Mouse (Mus musculus): ENCODE data around the gene Rad51b. TPM values are rescaled to one million over a fixed set of nuclear protein-coding genes. Genes with fewer than 3 reads are reported as not detected.

The Rad51b gene
- polyA plus RNA-seq, 1 experiment from 2014 or later, result 6.6 TPM

- Histone ChIP-seq H3K27me3 (ENCODE audit: insufficient read depth, poor library complexity, severe bottlenecking) (no peaks in the 10 kb centered on the region), H3K9me3 (no peaks in the 10 kb centered on the region), H3K27ac (no peak overlapping the region), H3K4me3 (no peak overlapping the region), H3K4me1 (replicated peaks) (peaks cover 10% of the 10 kb centered on the region; the same call in 1 of the 2 replicates), H3K36me3 (no peaks in the 10 kb centered on the region)
- 67% methylated on average over 6 of the region's 6 CpGs for WGBS
- DNase-seq (ENCODE audit: low spot score), result no peak
These were observed 44.3 kb downstream of the Rad51b start for GRCm38 (mm10) chr12:79341291-79341845.

- no peaks in the 10 kb centered on the region for H3K9me3 ChIP-seq
- H3K4me1 ChIP-seq (replicated peaks), result peaks cover 12% of the 10 kb centered on the region; the same call in 1 of the 2 replicates
- no peak for DNase-seq (ENCODE audit: low spot score)
- no peaks in the 10 kb centered on the region for H3K27me3 ChIP-seq (ENCODE audit: insufficient read depth, poor library complexity, severe bottlenecking)
- no peaks in the 10 kb centered on the region for H3K36me3 ChIP-seq
- H3K27ac ChIP-seq, result 0 out of 2 replicates have a peak overlapping the region, but pooled peaks have one; percentile 16
- 65% methylated on average over 5 of the region's 5 CpGs for WGBS
- H3K4me3 ChIP-seq, result no peak overlapping the region
These were observed 49.2 kb downstream of the Rad51b start for GRCm38 (mm10) chr12:79346198-79346733.

- H3K27me3 ChIP-seq (ENCODE audit: insufficient read depth, poor library complexity, severe bottlenecking), result no peaks in the 10 kb centered on the region
- WGBS, result 13% methylated on average over 6 of the region's 6 CpGs
These were observed 50.6 kb downstream of the Rad51b start for GRCm38 (mm10) chr12:79347643-79348042.

GRCm38 (mm10) chr12:79351461-79351860 lies 54.4 kb downstream of the Rad51b start:
- Histone ChIP-seq H3K27ac (no peak overlapping the region), H3K36me3 (no peaks in the 10 kb centered on the region), H3K27me3 (ENCODE audit: insufficient read depth, poor library complexity, severe bottlenecking) (no peaks in the 10 kb centered on the region), H3K4me1 (replicated peaks) (peaks cover 16% of the 10 kb centered on the region), H3K9me3 (no peaks in the 10 kb centered on the region), H3K4me3 (no peak overlapping the region)
- 93% methylated on average over 7 of the region's 7 CpGs for WGBS
- DNase-seq (ENCODE audit: low spot score), result no peak

More at GRCm38 (mm10) chr12:79347643-79348042, 50.6 kb downstream of the Rad51b start:
- H3K4me3 ChIP-seq, result no peak overlapping the region
- peaks cover 13% of the 10 kb centered on the region; the same call in 1 of the 2 replicates for H3K4me1 ChIP-seq (replicated peaks)
- DNase-seq (ENCODE audit: low spot score), result peak; percentile 55
- H3K9me3 ChIP-seq, result no peaks in the 10 kb centered on the region
- no peaks in the 10 kb centered on the region for H3K36me3 ChIP-seq
- H3K27ac ChIP-seq, result no peak overlapping the region

GRCm38 (mm10) chr12:79352086-79352741 lies 55.1 kb downstream of the Rad51b start:
- WGBS, result 82% methylated on average over 3 of the region's 3 CpGs

GRCm38 (mm10) chr12:79352742-79353114 lies 55.6 kb downstream of the Rad51b start:
- Histone ChIP-seq H3K36me3 (no peaks in the 10 kb centered on the region), H3K27ac (peak overlapping the region; percentile 2; the same call in 1 of the 2 replicates), H3K27me3 (ENCODE audit: insufficient read depth, poor library complexity, severe bottlenecking) (no peaks in the 10 kb centered on the region), H3K9me3 (no peaks in the 10 kb centered on the region), H3K4me1 (replicated peaks) (peaks cover 16% of the 10 kb centered on the region), H3K4me3 (no peak overlapping the region)
- DNase-seq (ENCODE audit: low spot score), result no peak
- WGBS, result 47% methylated on average over 3 of the region's 3 CpGs

More at GRCm38 (mm10) chr12:79352086-79352741, 55.1 kb downstream of the Rad51b start:
- H3K9me3 ChIP-seq, result no peaks in the 10 kb centered on the region
- H3K27me3 ChIP-seq (ENCODE audit: insufficient read depth, poor library complexity, severe bottlenecking), result no peaks in the 10 kb centered on the region
- DNase-seq (ENCODE audit: low spot score), result no peak
- H3K4me3 ChIP-seq, result no peak overlapping the region
- H3K36me3 ChIP-seq, result no peaks in the 10 kb centered on the region
- H3K27ac ChIP-seq, result no peak overlapping the region
- peaks cover 16% of the 10 kb centered on the region for H3K4me1 ChIP-seq (replicated peaks)

GRCm38 (mm10) chr12:79353356-79353755 lies 56.3 kb downstream of the Rad51b start:
- no peak for DNase-seq (ENCODE audit: low spot score)
- no peaks in the 10 kb centered on the region for H3K36me3 ChIP-seq
- no peak overlapping the region for H3K4me3 ChIP-seq
- H3K9me3 ChIP-seq, result no peaks in the 10 kb centered on the region
- H3K4me1 ChIP-seq (replicated peaks), result peaks cover 14% of the 10 kb centered on the region
- 0 out of 2 replicates have a peak overlapping the region, but pooled peaks have one; percentile 2 for H3K27ac ChIP-seq
- H3K27me3 ChIP-seq (ENCODE audit: insufficient read depth, poor library complexity, severe bottlenecking), result no peaks in the 10 kb centered on the region
- WGBS, result 81% methylated on average over 5 of the region's 5 CpGs

- no peaks in the 10 kb centered on the region for H3K36me3 ChIP-seq
- DNase-seq (ENCODE audit: low spot score), result no peak
- H3K4me1 ChIP-seq (replicated peaks), result peaks cover 19% of the 10 kb centered on the region
- no peak overlapping the region for H3K27ac ChIP-seq
- no peaks in the 10 kb centered on the region for H3K27me3 ChIP-seq (ENCODE audit: insufficient read depth, poor library complexity, severe bottlenecking)
- no peaks in the 10 kb centered on the region for H3K9me3 ChIP-seq
- 87% methylated on average over 7 of the region's 7 CpGs for WGBS
- H3K4me3 ChIP-seq, result no peak overlapping the region
These were observed 57.5 kb downstream of the Rad51b start for GRCm38 (mm10) chr12:79354621-79355020.

GRCm38 (mm10) chr12:79356138-79356537 lies 59.1 kb downstream of the Rad51b start:
- DNase-seq (ENCODE audit: low spot score), result no peak
- H3K27ac ChIP-seq, result no peak overlapping the region
- H3K27me3 ChIP-seq (ENCODE audit: insufficient read depth, poor library complexity, severe bottlenecking), result no peaks in the 10 kb centered on the region
- no peaks in the 10 kb centered on the region for H3K36me3 ChIP-seq
- no peak overlapping the region for H3K4me3 ChIP-seq
- H3K9me3 ChIP-seq, result no peaks in the 10 kb centered on the region
- 88% methylated on average over 4 of the region's 4 CpGs for WGBS
- H3K4me1 ChIP-seq (replicated peaks), result peaks cover 19% of the 10 kb centered on the region

- H3K9me3 ChIP-seq, result no peaks in the 10 kb centered on the region
- no peak overlapping the region for H3K27ac ChIP-seq
- 89% methylated on average over 5 of the region's 5 CpGs for WGBS
- no peak for DNase-seq (ENCODE audit: low spot score)
- no peak overlapping the region for H3K4me3 ChIP-seq
- no peaks in the 10 kb centered on the region for H3K36me3 ChIP-seq
- no peaks in the 10 kb centered on the region for H3K27me3 ChIP-seq (ENCODE audit: insufficient read depth, poor library complexity, severe bottlenecking)
- H3K4me1 ChIP-seq (replicated peaks), result peaks cover 14% of the 10 kb centered on the region
These were observed 60.5 kb downstream of the Rad51b start for GRCm38 (mm10) chr12:79357631-79358030.

- Histone ChIP-seq H3K4me1 (replicated peaks) (peaks cover 9% of the 10 kb centered on the region), H3K36me3 (no peaks in the 10 kb centered on the region), H3K27me3 (ENCODE audit: insufficient read depth, poor library complexity, severe bottlenecking) (no peaks in the 10 kb centered on the region), H3K27ac (no peak overlapping the region), H3K9me3 (no peaks in the 10 kb centered on the region), H3K4me3 (no peak overlapping the region)
- WGBS, result 23% methylated on average over 10 of the region's 10 CpGs
- DNase-seq (ENCODE audit: low spot score), result peak; percentile 59
These were observed 61.6 kb downstream of the Rad51b start for GRCm38 (mm10) chr12:79358613-79359218.

GRCm38 (mm10) chr12:79359404-79359803 lies 62.3 kb downstream of the Rad51b start:
- peaks cover 6% of the 10 kb centered on the region for H3K4me1 ChIP-seq (replicated peaks)
- H3K9me3 ChIP-seq, result no peaks in the 10 kb centered on the region
- no peak overlapping the region for H3K4me3 ChIP-seq
- H3K27ac ChIP-seq, result no peak overlapping the region
- no peaks in the 10 kb centered on the region for H3K27me3 ChIP-seq (ENCODE audit: insufficient read depth, poor library complexity, severe bottlenecking)
- H3K36me3 ChIP-seq, result no peaks in the 10 kb centered on the region
- no peak for DNase-seq (ENCODE audit: low spot score)
- 97% methylated on average over 2 of the region's 2 CpGs for WGBS

GRCm38 (mm10) chr12:79362219-79362618 lies 65.1 kb downstream of the Rad51b start:
- Histone ChIP-seq H3K9me3 (no peaks in the 10 kb centered on the region), H3K4me3 (no peak overlapping the region), H3K27me3 (ENCODE audit: insufficient read depth, poor library complexity, severe bottlenecking) (no peaks in the 10 kb centered on the region), H3K36me3 (no peaks in the 10 kb centered on the region), H3K4me1 (replicated peaks) (peaks cover 6% of the 10 kb centered on the region; the same call in 1 of the 2 replicates), H3K27ac (no peak overlapping the region)
- WGBS, result 71% methylated on average over 1 of the region's 1 CpGs
- DNase-seq (ENCODE audit: low spot score), result peak; percentile 56
